Mouse (Mus musculus) small intestine, adult 2 months (tissue): ENCODE data around the gene Smc3.

Experiments
- CTCF ChIP-seq: fragments of 200-500 bp; IDR thresholded peaks from 2 replicates; pipeline ENCODE4 v1.5.1; 2012; ENCODE audit warnings: low read depth, mild to moderate bottlenecking, control low read depth, inconsistent platforms, low read length, moderate library complexity, mixed read lengths; ENCODE audit not compliant: insufficient replicate concordance, insufficient read length; ENCODE audit errors: extremely low read depth
- POLR2A ChIP-seq: fragments of 200-500 bp; IDR thresholded peaks from 2 replicates; pipeline ENCODE4 v1.6.1; 2012; ENCODE audit warnings: low read depth, mild to moderate bottlenecking, control low read depth, inconsistent platforms, low read length, moderate library complexity

- TF ChIP-seq POLR2A (no peak), CTCF (no peak)
Measured at GRCm38 (mm10) chr19:53573151-53573550, 27.0 kb upstream of the Smc3 start.
